Mouse (Mus musculus): ENCODE measurements around the gene Tmem129. TPM values are rescaled to one million over a fixed set of nuclear protein-coding genes. Genes with fewer than 3 reads are reported as not detected.

Tmem129 gene
- 22.9 and 24.4 TPM in 2 replicates for polyA plus RNA-seq (2012; rRNA removed)

DNA sequence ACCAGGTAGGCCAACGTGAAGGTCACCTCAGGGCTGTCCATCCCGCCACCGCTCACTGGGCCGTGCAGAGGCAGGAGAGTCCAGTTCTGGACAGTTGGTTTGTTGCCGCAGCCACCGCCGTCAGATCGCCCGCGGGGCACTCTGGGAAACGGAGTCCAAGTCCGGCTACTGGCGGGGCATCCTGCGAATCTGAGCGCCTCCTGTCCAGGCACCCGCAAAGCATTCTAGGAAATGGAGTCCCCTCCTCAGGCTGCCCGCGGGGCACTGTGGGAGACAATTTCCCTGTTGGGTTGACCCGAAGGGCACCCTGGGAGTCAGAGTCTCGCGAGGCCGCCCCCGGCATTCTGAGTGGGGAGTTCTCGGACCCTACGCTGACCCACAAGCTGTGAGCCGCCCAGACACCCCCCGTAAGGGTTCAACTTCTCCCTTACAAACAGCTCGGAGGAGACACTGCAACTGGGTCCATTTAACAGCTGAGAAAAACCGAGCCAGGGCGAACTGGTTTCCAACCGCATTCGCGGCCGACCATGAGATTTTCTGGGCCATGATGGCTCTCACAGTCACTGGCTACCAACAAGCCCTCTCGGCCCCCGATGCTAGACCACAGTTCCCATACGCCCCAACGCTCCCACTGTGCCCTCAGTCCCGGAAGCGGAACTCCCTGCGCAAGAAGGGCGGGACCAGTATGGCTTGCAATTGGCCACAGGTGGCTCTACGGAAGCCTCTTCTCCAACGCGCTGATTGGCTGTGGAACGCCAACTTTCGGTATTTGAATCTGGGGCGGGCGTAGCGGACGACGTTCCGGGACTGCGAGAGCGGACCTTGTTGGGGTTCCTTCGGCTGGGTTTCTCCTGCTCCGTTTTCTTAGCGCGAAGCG is at the start of gene Tmem129, which contains the start of gene Tacc3:
TSS of gene Tmem129 (minus strand) at position 630 of the 877 bp plus-strand sequence.
TSS of gene Tacc3 (plus strand) at position 342 of the 877 bp plus-strand sequence.

DNA sequence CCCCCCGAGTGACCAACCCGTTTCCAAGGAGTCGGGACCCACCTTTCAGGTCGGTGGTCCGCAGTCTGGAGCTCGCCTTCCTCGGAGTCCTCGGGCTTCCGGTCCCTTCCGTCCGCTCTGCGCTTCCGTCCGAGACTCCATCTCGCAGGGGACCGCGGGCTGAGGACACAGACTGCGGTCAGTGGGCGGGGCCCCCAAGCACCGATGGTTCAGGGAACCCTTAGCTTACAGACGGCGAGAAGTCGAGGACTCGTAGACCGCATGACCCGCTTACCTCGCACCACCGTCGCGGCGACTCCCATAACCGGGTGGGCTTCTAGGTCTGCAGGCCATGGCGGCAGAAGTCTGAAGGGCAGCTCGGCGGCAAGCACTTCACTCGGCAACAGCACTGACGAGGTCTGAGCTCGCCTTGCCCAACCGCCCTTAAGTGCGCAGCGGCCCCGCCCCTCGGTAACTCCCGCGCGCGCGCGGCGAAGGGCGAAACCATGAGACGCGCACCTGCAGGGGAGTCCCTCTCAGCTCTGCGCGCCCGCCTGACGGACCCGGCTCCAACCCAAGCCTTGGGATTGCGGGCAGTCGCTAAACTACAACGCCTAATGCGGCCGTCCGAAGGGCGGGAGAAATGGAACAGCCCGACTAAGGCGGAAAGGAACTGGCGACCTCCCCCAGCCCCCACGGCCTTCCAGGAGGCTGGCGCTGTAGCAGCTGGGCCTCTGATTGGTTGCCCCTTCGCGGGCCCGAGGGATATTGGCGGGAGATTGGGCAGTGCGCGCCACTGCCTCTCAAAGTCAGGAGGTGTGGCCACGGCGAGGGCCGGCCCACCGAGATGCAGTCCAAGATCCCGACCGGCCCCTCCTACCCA is 6.1 kb downstream of the Tmem129 start, which contains the start of gene Slbp:
TSS of gene Slbp (minus strand) at position 654 of the 862 bp plus-strand sequence.

DNA sequence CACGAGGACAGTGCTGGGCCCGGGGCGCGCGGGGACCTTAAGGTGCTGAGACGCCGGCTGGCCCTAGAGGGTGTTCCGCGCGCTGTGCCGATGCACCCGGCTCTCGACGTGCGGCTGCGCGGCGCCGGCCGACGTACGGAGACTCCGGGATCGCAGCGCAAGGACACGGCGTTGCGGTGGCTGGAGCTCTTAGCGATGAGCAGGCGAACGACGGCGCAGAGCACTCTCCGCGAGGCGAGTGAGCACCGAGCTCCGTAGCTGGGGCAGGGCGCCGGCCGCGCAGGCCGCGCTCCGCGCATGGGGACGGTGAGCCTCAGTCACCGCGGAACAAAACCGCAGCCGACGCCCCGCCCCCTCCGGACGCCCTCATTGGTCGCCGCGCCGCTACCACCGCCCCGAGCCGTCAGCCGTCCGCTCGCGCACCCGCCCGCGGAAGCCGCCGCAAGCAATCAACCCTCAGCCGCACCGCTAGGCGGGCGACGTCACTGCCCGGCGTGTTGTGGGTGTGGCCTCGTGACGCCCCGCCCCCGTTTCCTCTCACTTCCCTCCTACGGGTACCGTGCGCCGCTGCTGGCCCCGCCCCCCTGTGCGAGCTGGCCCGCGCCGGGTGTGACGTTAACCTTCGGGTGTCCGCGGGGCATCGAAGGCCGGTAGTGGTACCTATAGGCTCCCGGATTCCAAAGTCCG is 28.8 kb downstream of the Tmem129 start, which contains the start of the genes Fam53a and Gm9903:
TSS of gene Fam53a (minus strand) at position 335 of the 687 bp plus-strand sequence.
TSS of gene Gm9903 (plus strand) at position 625 of the 687 bp plus-strand sequence.

Other genes with a start within 250 kb of the Tmem129 start
- not detected in 2 replicates for gene Nkx1-1, start 224.4 kb downstream of the Tmem129 start, polyA plus RNA-seq (2012; rRNA removed)
- gene Fam53a, start 28.8 kb downstream of the Tmem129 start, polyA plus RNA-seq (2012; rRNA removed) = 24.3 and 95.8 TPM in 2 replicates
- 0.05 and 0.17 TPM in 2 replicates for gene Gm9903, start 28.5 kb downstream of the Tmem129 start, polyA plus RNA-seq (2012; rRNA removed)
- 5.0 and 8.3 TPM in 2 replicates for gene Slbp, start 5.8 kb downstream of the Tmem129 start, polyA plus RNA-seq (2012; rRNA removed)
- 3.9 and 4.0 TPM in 2 replicates for gene Tacc3, start 288 bp downstream of the Tmem129 start, polyA plus RNA-seq (2012; rRNA removed)
- gene Fgfr3, start 63.3 kb upstream of the Tmem129 start, polyA plus RNA-seq (2012; rRNA removed) = 17.5 and 17.8 TPM in 2 replicates
- 26.1 and 40.6 TPM in 2 replicates for gene Letm1, start 124.4 kb upstream of the Tmem129 start, polyA plus RNA-seq (2012; rRNA removed)
- 1.8 and 2.3 TPM in 2 replicates for gene Nsd2, start 162.3 kb upstream of the Tmem129 start, polyA plus RNA-seq (2012; rRNA removed)